Mouse (Mus musculus): ENCODE measurements around the gene Pde7b. TPM values are rescaled to one million over a fixed set of nuclear protein-coding genes. Genes with fewer than 3 reads are reported as not detected.

Pde7b gene
- polyA plus RNA-seq, 2 experiments from 2014 or later: 0.15 to 0.33 TPM

GRCm38 (mm10) chr10:20653299-20653698, 71.6 kb downstream of the Pde7b start:
- no peak for ATAC-seq

DNA sequence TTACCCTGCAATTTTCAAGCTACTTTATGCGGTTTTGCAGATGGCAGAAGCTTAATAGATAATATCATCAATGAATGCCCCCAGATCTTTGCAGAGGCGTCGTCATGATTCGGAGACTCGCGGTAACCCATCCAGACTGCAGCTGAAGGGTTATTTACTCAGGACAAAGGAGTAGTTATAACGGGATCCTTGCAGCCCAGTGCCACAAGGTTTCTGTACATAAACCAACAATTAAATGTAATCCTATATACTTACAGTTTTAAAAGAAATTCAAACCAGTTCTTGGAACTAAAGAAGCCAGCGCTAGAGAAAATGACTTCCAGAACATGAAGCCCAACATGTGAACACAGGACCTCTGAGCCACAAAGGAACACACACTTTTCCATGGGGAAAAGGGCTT, 88.5 kb downstream of the Pde7b start:
- ATAC-seq: no peak

DNA sequence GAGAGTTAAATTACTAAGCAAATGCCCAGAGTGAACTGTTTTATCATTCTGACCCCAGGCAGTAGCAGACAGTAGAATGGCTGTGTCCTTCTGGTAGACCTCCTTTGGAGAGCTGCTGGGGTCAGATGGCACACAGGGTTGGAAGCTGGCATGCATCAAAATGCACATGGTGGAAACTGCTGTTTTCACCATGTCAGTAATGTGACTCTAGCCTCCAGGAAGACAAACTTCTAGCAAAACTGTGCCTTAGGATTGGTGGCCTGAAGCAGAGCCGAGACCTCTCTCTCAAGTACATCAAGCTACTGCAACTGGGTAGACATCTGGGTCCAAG, 91.8 kb downstream of the Pde7b start:
- ATAC-seq: no peak

GRCm38 (mm10) chr10:20632256-20633084, 92.4 kb downstream of the Pde7b start:
- ATAC-seq: no peak

DNA sequence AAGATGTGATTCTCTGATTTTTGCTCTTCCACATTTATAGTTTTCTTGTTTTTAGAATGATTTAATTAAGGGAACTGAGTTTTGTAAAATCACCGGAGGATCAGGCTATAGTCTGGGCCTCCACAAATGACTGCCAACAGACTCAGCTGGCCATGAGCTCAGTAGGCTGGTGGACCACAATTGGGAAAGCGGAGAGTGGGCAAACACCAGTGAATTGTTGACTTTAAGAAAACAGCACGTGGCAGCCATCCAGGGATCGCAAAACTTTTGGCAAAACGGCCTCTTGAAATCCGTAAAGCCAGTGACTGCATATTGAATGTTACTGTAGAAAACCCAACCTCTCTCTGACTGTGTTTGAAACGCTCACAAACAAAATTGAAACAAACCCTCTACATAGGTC, 94.8 kb downstream of the Pde7b start:
- no peak for ATAC-seq

DNA sequence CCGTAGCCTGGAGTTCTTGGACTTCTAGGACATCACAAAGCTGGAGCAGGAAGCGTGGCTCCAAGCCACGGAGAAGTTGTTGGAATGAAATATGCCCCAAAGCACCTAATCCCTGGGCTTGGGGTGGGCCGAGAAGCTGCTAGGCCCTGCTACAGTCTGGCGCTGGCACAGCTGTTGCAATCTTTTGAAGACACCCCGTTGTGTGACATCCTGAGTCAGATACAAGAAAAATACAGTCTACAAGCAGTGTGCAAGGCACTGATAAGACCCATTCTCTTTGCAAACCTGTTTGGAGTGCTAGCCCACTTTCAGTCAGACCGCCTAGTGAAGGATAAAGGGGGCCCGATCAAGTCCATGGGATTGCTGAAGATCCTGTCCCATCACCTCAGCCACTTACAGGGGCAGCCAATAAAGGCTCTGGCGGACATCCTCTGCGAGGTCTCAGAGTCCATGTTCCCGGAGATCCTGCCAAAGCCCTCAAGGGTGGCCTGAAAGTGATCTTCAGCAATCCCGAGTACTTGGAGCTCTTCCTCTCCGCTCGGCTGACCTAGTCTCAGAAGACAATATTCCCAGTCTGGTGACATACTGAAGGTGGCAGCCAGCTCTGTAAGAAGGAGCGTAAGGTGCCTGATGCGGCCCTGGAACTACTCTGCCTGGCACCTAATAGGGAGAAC, 99.0 kb downstream of the Pde7b start:
- ATAC-seq: no peak

DNA sequence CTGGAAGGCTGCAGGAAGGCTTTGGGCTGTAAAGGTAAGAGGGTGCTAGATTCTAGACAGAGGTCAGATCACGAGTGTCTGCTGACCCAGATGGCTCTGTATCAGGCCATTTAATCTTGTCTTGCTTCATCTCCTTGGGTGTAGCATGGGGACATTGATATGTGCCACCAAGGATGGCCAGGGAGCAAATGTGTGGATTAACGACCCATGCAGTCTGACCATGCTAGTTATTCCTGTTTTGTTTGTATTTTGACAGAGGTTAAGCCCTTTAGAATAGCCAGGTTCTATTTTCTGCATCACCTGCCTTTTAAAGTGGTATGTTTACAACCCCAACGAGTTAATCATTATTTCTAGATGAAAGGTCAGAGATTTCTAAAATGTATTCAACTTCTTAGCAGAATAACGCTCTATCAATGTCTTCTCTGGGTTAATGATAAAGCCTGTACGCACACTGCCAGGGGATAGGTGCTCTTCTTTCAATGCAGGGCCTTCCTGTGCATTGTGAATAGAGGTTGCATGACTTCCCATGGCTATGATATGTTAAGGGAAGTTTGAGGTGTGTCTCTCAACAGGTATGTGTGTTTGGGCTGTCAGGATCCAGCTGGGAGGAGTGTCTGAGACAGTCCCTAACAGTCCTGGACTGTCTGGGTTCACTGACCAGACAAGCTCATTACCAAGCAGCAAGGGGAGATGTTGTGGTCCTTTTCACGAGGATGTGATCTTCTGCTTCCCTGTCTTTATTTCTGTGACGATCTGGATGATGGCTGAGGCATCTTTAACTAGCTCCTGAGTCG, 103.0 kb downstream of the Pde7b start:
- ATAC-seq: no peak

- ATAC-seq: no peak
Observed at GRCm38 (mm10) chr10:20606007-20606406, 118.9 kb downstream of the Pde7b start.

DNA sequence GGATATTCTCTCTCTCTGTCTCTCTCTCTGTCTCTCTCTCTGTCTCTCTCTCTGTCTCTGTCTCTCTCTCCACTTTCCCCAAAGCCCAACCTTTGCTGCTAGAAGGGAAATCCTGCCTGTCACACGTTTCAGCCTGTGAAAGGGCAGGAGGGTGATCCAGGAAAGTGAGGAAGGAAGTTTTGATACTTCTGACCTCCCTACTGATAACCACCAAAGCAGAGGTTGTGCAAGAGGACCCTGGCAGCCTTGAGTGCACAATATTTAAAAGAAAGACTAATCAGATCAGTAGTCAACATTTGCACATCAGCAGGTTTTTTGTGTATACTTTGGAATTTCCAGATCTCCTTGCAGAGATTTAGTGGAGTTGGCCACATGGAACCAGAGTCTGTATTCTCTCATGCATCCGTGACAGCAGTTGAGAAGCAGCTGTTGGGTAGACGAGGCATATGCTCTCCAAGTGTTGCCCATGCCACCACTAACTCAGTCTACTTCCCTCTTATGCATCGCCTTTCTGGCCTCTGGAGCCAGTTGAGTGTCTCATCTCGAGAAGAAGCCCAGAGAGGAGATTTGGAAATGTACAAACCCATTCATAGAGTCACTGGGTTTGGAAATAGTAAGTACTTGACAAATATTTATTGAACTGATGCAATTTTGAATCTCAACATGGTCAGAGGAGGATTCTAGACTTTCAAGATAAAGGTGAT, 129.6 kb downstream of the Pde7b start:
- no peak for ATAC-seq

DNA sequence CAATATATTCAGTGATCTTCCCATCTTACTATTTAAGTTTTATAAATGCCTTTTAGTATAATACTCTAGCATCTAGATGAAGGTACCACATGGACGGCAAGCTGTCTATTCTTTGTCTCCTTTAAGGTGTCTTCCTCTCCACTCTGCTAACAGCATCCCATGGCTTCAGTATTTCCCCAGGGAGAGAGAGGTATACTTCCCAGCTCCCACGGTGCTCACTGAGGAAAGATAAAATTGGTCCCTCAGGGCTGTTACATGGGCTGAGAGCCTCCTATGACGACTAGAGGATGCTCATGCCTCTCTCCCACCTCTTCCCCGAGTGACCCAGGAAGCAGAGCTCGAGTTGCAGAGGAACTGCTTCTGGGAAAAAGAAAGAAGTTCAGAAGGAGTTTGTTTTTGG, 130.9 kb downstream of the Pde7b start:
- no peak for ATAC-seq

- ATAC-seq: no peak
Observed at GRCm38 (mm10) chr10:20590100-20590499, 134.8 kb downstream of the Pde7b start.

DNA sequence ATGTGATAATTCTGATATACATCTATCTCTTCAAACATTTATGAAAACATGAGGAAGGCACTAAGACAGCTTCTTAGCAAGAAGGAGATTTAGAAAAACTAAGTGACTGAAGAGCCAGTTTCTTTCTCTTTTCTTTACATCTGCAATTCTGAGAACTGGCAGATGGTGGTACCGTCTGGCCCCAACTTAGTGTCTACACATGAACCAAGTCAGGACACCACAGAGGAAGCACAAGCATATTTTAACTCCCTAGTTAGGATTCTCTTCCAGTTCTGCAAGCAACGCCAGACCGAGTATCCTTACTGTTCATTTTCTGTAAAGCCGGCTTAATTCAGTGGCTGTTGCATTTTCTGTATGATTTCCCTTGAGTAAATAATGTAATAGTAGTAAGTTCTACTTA, 138.9 kb downstream of the Pde7b start:
- no peak for ATAC-seq

DNA sequence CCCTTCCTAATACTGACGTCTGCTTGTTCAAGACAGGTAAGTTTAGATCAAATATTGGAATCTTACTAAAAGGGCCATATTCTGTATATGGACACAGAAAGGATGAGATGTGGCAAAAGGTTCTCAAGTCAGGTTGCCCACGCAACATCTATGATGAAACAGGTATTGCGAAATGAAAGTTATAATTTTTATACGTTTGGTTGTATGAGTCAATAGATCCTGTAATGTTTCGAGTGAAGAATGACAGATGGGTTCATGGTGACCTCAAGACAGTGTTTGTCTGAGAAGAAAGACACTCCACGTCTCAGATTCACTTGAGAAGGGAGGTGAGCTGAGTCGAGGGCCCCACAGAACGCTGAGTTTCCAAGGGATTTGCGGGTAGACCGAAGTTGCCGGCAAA, 149.9 kb downstream of the Pde7b start:
- ATAC-seq: no peak

DNA sequence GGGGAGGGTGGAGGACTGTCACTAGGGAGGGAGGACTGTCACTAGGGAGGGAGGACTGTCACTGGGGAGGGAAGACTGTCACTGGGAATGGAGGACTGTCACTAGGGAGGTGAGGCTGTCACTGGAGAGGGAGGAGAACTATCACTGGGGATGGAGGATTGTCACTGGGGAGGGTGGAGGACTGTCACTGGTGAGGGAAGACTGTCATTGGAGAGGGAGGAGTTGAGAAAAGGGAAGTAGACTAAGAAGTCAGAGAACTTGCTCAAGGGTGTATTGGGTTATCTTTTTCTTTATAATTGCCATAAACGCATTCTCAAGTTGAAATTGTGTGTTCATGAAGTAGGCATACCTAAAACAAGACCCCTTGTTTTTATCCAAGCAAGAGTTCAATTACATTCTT, 150.5 kb downstream of the Pde7b start:
- no peak for ATAC-seq

GRCm38 (mm10) chr10:20571521-20571920, 153.4 kb downstream of the Pde7b start:
- ATAC-seq: no peak

GRCm38 (mm10) chr10:20568630-20569029, 156.2 kb downstream of the Pde7b start:
- ATAC-seq: no peak

- no peak for ATAC-seq
Observed at GRCm38 (mm10) chr10:20567684-20568236, 157.1 kb downstream of the Pde7b start.

DNA sequence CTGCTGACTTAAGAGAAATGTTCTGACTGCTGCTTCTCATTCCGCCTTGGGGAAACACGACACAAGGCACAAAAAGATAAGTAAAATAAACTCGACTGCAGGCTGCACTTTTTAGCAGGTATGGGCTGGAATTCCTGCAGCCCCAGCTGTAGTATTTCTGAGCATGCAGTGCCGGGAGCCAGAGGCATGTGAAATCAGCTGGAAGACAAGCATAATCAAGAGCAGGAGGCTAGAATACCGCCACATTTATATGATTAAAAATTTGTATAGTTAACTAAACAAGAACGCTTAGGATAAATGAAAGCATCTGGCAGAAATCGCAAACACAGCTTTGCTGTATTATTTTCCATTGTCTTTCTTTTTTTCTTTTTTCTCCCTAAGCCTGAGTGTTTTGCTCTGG, 168.4 kb downstream of the Pde7b start:
- no peak for ATAC-seq

DNA sequence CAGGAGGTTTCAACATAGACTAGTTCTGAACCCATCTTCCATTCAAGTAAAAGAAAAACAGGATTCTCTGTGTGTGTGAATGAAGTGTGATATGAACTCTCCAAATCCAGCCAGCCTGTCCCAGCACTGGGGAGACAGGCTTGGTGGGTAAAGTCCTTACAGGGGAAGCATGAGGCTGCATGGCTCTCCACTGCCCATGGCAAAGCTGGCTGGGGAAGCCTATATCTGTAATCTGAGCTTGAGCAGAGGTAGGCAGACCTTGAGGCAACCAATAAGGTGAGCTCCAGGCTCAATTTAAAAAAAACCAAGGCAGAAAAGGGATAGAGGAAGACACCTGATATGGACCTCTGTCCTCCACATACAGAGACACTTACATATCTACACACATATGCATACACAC, 173.5 kb downstream of the Pde7b start:
- no peak for ATAC-seq

DNA sequence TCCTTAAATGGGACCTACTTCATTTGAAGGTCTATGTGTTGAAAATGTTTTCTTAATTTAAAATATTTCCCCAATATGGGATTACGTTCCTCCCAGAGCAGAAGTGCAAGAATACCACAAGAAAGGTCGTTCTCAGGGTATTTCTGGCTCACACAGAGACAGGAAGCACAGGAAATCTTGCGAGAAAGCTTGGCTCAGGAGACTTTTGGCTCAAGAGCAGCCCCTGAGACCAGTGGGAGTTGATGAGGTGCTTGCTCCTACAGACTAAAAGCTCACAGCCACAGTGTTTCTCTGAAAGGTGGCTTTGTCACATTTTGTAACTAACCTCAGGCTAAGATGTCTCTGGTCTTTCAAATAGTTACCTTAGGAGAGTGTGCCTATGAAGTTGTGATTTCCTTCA, 174.1 kb downstream of the Pde7b start:
- ATAC-seq: no peak

DNA sequence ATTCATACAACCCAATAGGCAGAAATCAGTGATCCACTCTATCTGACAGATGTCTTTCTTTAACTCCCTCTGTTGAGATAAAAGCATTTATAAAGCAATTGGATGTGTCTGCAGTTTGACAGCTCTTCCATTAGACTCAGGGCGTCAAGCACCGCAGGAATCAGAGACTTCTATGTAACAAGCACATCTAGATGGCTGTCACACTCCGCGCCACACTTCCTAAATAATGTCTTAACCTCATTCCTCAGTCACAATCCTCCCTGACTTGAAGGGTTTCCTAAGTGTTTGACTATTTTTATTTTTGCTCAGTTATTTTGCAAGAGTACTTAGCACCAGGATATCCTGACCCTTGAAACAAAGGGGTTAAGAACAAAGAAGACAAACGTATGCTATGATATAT, 174.7 kb downstream of the Pde7b start:
- no peak for ATAC-seq

- no peak for ATAC-seq
Observed at GRCm38 (mm10) chr10:20548833-20549710, 175.8 kb downstream of the Pde7b start.

All from CD4-positive, CD25-positive, alpha-beta regulatory T cell, adult 4 months (primary cell).